In genomic region chr2:95232135-95232772, GRCm38 (mm10) we compare ENCODE assay signal across 8 mouse cellular contexts.
DNase-seq lines count a peak whose midpoint lies in the region; ATAC-seq and TF ChIP-seq lines count a peak whose summit lies in the region.

No protein-coding gene starts in this region.

- no peak for TF ChIP-seq POLR2A in olfactory bulb, adult 2 months (IDR thresholded peaks at IDR 0.05; ENCODE audit: insufficient read depth, low read depth, low read length)

- no peaks in the 10 kb centered on the region for H3K36me3 ChIP-seq in kidney, postnatal 0 days (ENCODE audit: insufficient read depth, low read length)
- no peaks in the 10 kb centered on the region for H3K36me3 ChIP-seq in limb, embryonic 15.5 days

- no peak overlapping the region for H3K9ac ChIP-seq in kidney, postnatal 0 days (ENCODE audit: low read depth, low read length)
- H3K9ac ChIP-seq in limb, embryonic 15.5 days: no peak overlapping the region

- intact Hi-C loops in gastrocnemius, adult 2 months (cut with DNase I): no loop called here
- intact Hi-C loops in gastrocnemius, postnatal 36 days (cut with DNase I): no loop called here

- no peaks in the 10 kb centered on the region for H3K27me3 ChIP-seq in kidney, postnatal 0 days (ENCODE audit: insufficient read depth, low read length)
- H3K27me3 ChIP-seq in limb, embryonic 15.5 days: no peaks in the 10 kb centered on the region

- DNase-seq in gastrocnemius, adult 2 months: peak; percentile 18
- DNase-seq in gastrocnemius, postnatal 36 days: no peak
- DNase-seq in cerebellum, postnatal 25 days: peak; percentile 27 to 53
- peak; percentile 60 to 67 for DNase-seq in frontal cortex, postnatal 36 days (ENCODE audit: low spot score in 2 of 2)
- peak; percentile 88 for DNase-seq in kidney, postnatal 0 days (ENCODE audit: low spot score)

- H3K9me3 ChIP-seq in kidney, postnatal 0 days (replicated peaks; ENCODE audit: low read length): no peaks in the 10 kb centered on the region
- H3K9me3 ChIP-seq in limb, embryonic 15.5 days: no peaks in the 10 kb centered on the region

- peak overlapping the region; percentile 34 for H3K4me2 ChIP-seq in kidney, postnatal 0 days (ENCODE audit: low read length)
- H3K4me2 ChIP-seq in limb, embryonic 15.5 days: peak overlapping the region; percentile 44

- H3K27ac ChIP-seq in gastrocnemius, adult 2 months: no peak overlapping the region
- H3K27ac ChIP-seq in kidney, postnatal 0 days: no peak overlapping the region
- H3K27ac ChIP-seq in limb, embryonic 15.5 days: no peak overlapping the region
- H3K27ac ChIP-seq in olfactory bulb, adult 2 months (ENCODE audit: insufficient read depth, low read depth, low read length): no peak overlapping the region

- peak; percentile 93 for ATAC-seq in kidney, postnatal 0 days (replicated peaks; ENCODE audit: low FRiP score, low read depth)
- no peak for ATAC-seq in limb, embryonic 15.5 days (ENCODE audit: insufficient number of reproducible peaks, low FRiP score, low TSS enrichment, low read depth)
- no peak for ATAC-seq in erythroid progenitor cell, adult 5-6 weeks (replicated peaks; ENCODE audit: low FRiP score, poor library complexity, severe bottlenecking)

- TF ChIP-seq CTCF in gastrocnemius, adult 2 months (IDR thresholded peaks at IDR 0.05): peak; percentile 39
- TF ChIP-seq CTCF in kidney, postnatal 0 days (IDR thresholded peaks at IDR 0.05; ENCODE audit: low read depth): peak; percentile 87
- TF ChIP-seq CTCF in olfactory bulb, adult 2 months (IDR thresholded peaks at IDR 0.05; ENCODE audit: insufficient read depth, low read depth, low read length): peak; percentile 80

- H3K4me1 ChIP-seq in kidney, postnatal 0 days (replicated peaks; ENCODE audit: insufficient read depth, low read length): no peaks in the 10 kb centered on the region
- peaks cover 5% of the 10 kb centered on the region; the same call in 1 of the 2 replicates for H3K4me1 ChIP-seq in limb, embryonic 15.5 days
- peaks cover 5% of the 10 kb centered on the region for H3K4me1 ChIP-seq in olfactory bulb, adult 2 months (ENCODE audit: control insufficient read depth, insufficient read depth, low read length)

- no peak overlapping the region for H3K4me3 ChIP-seq in gastrocnemius, adult 2 months
- H3K4me3 ChIP-seq in kidney, postnatal 0 days (replicated peaks; ENCODE audit: low read depth, low read length): no peak overlapping the region
- peak overlapping the region; percentile 14; the same call in 1 of the 2 replicates for H3K4me3 ChIP-seq in limb, embryonic 15.5 days
- no peak overlapping the region for H3K4me3 ChIP-seq in olfactory bulb, adult 2 months (ENCODE audit: insufficient read depth, low read depth, low read length)

- 2% methylated on average over 15 of the region's 15 CpGs for WGBS in kidney, postnatal 0 days
- WGBS in limb, embryonic 15.5 days: 3% methylated on average over 15 of the region's 15 CpGs
- 12% methylated on average over 15 of the region's 15 CpGs for WGBS in olfactory bulb, adult 2 months

Comparison
In these comparisons a context has a peak if more than half of its experiments do, and no peak if none do; other contexts are left out.
1. DNase-seq: peak in gastrocnemius, adult 2 months (single experiment), cerebellum, postnatal 25 days (2 of 2), frontal cortex, postnatal 36 days (2 of 2) and kidney, postnatal 0 days (single experiment); none in gastrocnemius, postnatal 36 days (0 of 2).
2. Peak in every context shown above with its lines, with median percentiles within 50 percentile points of each other: CTCF ChIP-seq.